8 mouse cellular contexts compared by ENCODE assay signal in genomic region chr7:139187277-139187676, GRCm38 (mm10). TPM values are rescaled to one million over a fixed set of nuclear protein-coding genes. Genes with fewer than 3 reads are reported as not detected.
DNase-seq lines count a peak whose midpoint lies in the region; ATAC-seq and TF ChIP-seq lines count a peak whose summit lies in the region.

No protein-coding gene starts in this region.

- DNase-seq in cerebellum, adult 2 months, result no peak
- peak; percentile 11 for DNase-seq in retina, postnatal 1 day
- no peak for DNase-seq in retina, embryonic 14.5 days (ENCODE audit: low spot score)
- DNase-seq in urinary bladder, postnatal 14 days (ENCODE audit: low spot score), result no peak
- DNase-seq in left cerebral cortex, postnatal 4 days, result no peak
- DNase-seq in cerebellum, adult 9-11 months, result no peak

- no peak overlapping the region for H3K9ac ChIP-seq in liver, embryonic 16.5 days (ENCODE audit: low read depth, low read length)

- no peak for TF ChIP-seq POLR2A in cerebellum, adult 2 months (IDR thresholded peaks at IDR 0.05; ENCODE audit: borderline replicate concordance, insufficient read depth, low read length)

- peak overlapping the region; percentile 66; the same call in 1 of the 2 replicates for H3K4me2 ChIP-seq in liver, embryonic 16.5 days (ENCODE audit: low read depth, low read length)

- H3K27me3 ChIP-seq in cerebellum, adult 2 months (ENCODE audit: control insufficient read depth, insufficient read depth, low read length), result no peaks in the 10 kb centered on the region
- peaks cover 42% of the 10 kb centered on the region for H3K27me3 ChIP-seq in liver, embryonic 16.5 days (ENCODE audit: control insufficient read depth, insufficient read depth, low read depth, low read length)

- no peak for ATAC-seq in cerebellum, adult (ENCODE audit: insufficient number of reproducible peaks, low FRiP score, low TSS enrichment)
- ATAC-seq in liver, embryonic 16.5 days (ENCODE audit: low read depth), result no peak

- no peaks in the 10 kb centered on the region for H3K4me1 ChIP-seq in cerebellum, adult 2 months (ENCODE audit: control insufficient read depth, insufficient read depth, low read length)
- peaks cover 6% of the 10 kb centered on the region for H3K4me1 ChIP-seq in liver, embryonic 16.5 days (ENCODE audit: control insufficient read depth, low read depth, low read length)

- WGBS in cerebellum, adult 2 months, result 51% methylated on average over 7 of the region's 7 CpGs
- WGBS in liver, embryonic 16.5 days (ENCODE audit: insufficient replicate concordance), result 25% methylated on average over 7 of the region's 7 CpGs

- no peaks in the 10 kb centered on the region for H3K36me3 ChIP-seq in liver, embryonic 16.5 days (ENCODE audit: control insufficient read depth, insufficient read depth)

- no peak overlapping the region for H3K27ac ChIP-seq in cerebellum, adult 2 months (ENCODE audit: insufficient read depth, low read length)
- H3K27ac ChIP-seq in liver, embryonic 16.5 days (ENCODE audit: low read length), result no peak overlapping the region

- intact Hi-C loops in left cerebral cortex, postnatal 4 days (cut with DNase I), result no loop called here

- H3K9me3 ChIP-seq in liver, embryonic 16.5 days (replicated peaks; ENCODE audit: control insufficient read depth, low read length), result no peaks in the 10 kb centered on the region

- no peak for TF ChIP-seq CTCF in cerebellum, adult 2 months (IDR thresholded peaks at IDR 0.05; ENCODE audit: borderline replicate concordance, insufficient read depth, low read depth, low read length)

- H3K4me3 ChIP-seq in cerebellum, adult 2 months (replicated peaks; ENCODE audit: insufficient read depth, low read depth, low read length), result peak overlapping the region; percentile 77
- no peak overlapping the region for H3K4me3 ChIP-seq in liver, embryonic 16.5 days (ENCODE audit: low read depth, low read length)

RNA-seq across cellular contexts. Expression of gene Lrrc27, which starts 25.5 kb away (rescaled TPM):
- polyA plus RNA-seq in cerebellum, adult 2 months (2012; rRNA removed), result 12.2 and 14.3 TPM in 2 replicates
- 0.35 and 0.68 TPM in 2 replicates for polyA plus RNA-seq in liver, embryonic 16.5 days (2015; fragmentation: Nextera tagmentation; extraction: Ambion mirVana)
- 1 to 10 TPM; 5.4 to 6.5 TPM for total RNA-seq in left cerebral cortex, postnatal 4 days (2021)

RNA-seq across cellular contexts. Expression of gene Stk32c, which starts 25.8 kb away (rescaled TPM):
- 17.4 and 22.6 TPM in 2 replicates for polyA plus RNA-seq in cerebellum, adult 2 months (2012; rRNA removed)
- polyA plus RNA-seq in liver, embryonic 16.5 days (2015; fragmentation: Nextera tagmentation; extraction: Ambion mirVana), result not detected in 2 replicates
- 10 to 100 TPM; 53.9 to 59.5 TPM for total RNA-seq in left cerebral cortex, postnatal 4 days (2021)

Comparison
In these comparisons a context has a peak if more than half of its experiments do, and no peak if none do; other contexts are left out.
1. RNA of gene Stk32c, which starts 25.8 kb away (polyA plus RNA-seq): 17.4 to 22.6 TPM in cerebellum, adult 2 months; not detected in liver, embryonic 16.5 days; every median in the first group is over 10 times any median in the second.